Mouse (Mus musculus): ENCODE data around the gene Dgki. TPM values are rescaled to one million over a fixed set of nuclear protein-coding genes. Genes with fewer than 3 reads are reported as not detected.

Dgki gene
- total RNA-seq, 1 experiment from 2014 or later = not detected

DNA sequence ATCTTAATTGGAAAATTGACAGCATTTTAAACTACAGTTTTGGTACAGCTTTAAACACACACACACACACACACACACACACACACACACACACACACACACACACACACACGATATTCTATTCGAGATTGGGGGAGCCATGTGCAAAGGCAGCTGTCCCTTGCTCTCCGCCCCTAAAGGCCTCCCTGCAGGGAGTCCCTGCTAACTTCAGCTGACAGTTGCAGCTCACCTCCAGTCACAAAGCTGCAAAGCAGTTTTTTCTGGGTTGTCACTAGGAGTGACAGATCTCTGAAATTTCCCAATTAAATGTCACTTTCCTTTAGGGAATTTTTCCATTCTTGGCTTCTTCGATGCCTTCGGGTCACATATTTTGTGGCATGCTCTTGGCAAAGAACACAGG is 489.5 kb downstream of the Dgki start:
- no peak for ATAC-seq (ENCODE audit: extremely low read depth, insufficient number of reproducible peaks, low FRiP score, poor library complexity, severe bottlenecking)

- no peak for ATAC-seq (ENCODE audit: extremely low read depth, insufficient number of reproducible peaks, low FRiP score, poor library complexity, severe bottlenecking)
Observed at GRCm38 (mm10) chr6:36809747-36810285, 490.2 kb downstream of the Dgki start, which contains the start of gene Ptn. TSS of gene Ptn (minus strand) at chr6:36810220.

DNA sequence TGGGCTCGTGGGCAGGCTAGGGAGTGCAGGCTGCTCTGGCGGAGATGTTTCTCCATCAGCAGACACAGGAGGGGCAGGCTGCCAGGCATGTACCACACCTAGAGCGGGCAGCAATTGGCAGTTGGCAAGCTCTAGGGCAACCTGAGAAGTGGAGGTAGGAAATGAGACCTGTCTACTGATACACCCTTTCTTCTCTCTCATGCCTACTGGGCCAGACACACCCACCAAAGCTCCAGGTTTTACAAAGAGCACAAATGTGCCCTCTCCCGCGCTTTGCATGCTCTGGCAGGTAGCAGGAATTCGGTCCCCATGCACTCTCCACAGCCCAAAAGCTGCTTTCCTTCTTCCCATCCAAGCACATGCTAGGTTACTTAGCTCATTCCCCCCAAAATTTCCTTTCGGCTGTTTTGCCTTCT is 490.7 kb downstream of the Dgki start:
- ATAC-seq (ENCODE audit: extremely low read depth, insufficient number of reproducible peaks, low FRiP score, poor library complexity, severe bottlenecking) = no peak

GRCm38 (mm10) chr6:36808306-36809058 is 491.5 kb downstream of the Dgki start:
- no peak for ATAC-seq (ENCODE audit: extremely low read depth, insufficient number of reproducible peaks, low FRiP score, poor library complexity, severe bottlenecking)

GRCm38 (mm10) chr6:36806906-36807305 is 493.1 kb downstream of the Dgki start:
- no peak for ATAC-seq (ENCODE audit: extremely low read depth, insufficient number of reproducible peaks, low FRiP score, poor library complexity, severe bottlenecking)

GRCm38 (mm10) chr6:36800309-36800946 is 499.6 kb downstream of the Dgki start:
- ATAC-seq (ENCODE audit: extremely low read depth, insufficient number of reproducible peaks, low FRiP score, poor library complexity, severe bottlenecking) = no peak

GRCm38 (mm10) chr6:36797066-36797655 is 502.8 kb downstream of the Dgki start:
- ATAC-seq (ENCODE audit: extremely low read depth, insufficient number of reproducible peaks, low FRiP score, poor library complexity, severe bottlenecking) = no peak

Other genes starting within 250 kb of the Dgki start
- 2.0 and 2.3 TPM in 2 replicates for gene Creb3l2, start 142.0 kb upstream of the Dgki start, total RNA-seq (2017)
- not detected in 2 replicates for gene Akr1d1, start 230.0 kb upstream of the Dgki start, total RNA-seq (2017)

All from neutrophil, adult 5-6 weeks (primary cell).